Mouse (Mus musculus): Measurements from ENCODE around the gene Rnf144b.

Gene Rnf144b

GRCm38 (mm10) chr13:47224648-47225323 lies 102.3 kb downstream of the Rnf144b start:
- no peak for DNase-seq

DNA sequence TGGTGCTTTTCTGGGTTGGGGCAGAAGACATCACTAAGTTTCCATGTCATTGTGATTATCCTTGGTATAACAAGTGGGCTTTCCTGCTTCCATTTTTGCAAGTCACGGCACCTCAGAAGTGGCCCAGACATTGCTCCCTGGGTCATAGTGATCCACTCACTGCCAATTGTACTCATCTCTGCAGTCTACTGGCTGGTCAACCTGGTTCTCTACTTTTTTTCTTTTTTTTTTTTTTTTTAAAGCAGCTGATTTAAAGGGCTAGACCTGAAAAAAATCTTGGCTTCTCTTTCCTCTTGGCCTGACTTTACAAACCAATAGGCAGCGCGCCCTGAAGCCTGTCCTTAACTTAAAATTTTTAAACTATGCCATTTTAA lies 102.9 kb downstream of the Rnf144b start:
- DNase-seq = no peak

DNA sequence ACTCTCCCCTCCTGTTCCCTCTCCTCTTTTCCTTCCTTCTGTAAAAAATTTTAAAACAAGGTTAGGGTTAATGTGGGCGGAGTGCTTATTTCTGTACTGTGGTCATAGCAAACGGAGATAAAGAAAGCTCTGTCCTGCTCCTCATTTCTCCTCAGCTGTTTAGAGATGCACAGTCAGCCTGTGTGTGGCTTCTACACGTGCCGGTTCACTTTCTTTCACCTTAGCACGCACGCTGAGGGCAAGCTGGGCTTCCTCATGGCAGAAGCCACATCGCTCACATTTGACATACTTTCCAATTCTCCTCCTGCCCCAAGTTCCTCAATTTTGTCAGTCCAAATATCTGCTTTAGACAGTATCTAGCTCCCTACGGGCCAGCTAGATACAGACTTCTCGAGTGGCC lies 103.3 kb downstream of the Rnf144b start:
- DNase-seq = no peak

GRCm38 (mm10) chr13:47226521-47226920 lies 104.1 kb downstream of the Rnf144b start:
- no peak for DNase-seq

DNA sequence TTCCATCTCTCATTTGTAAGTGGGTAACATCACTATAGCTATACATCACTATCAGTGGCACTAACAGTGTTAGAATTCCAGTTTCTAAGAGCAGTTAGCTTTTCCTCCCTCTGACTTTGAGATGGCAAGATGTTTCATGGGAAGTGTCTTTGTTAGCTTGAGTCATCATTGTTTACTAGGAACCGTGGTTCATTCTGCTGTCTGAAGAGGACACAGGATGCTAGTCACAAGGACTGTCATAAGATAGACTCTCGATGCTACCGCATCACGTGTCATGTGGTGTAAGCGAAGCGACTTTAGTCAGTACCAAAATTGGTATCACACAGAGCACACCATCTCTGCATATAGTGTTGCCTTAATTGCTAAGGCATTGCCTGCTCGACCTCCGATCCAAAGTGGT lies 105.7 kb downstream of the Rnf144b start:
- no peak for DNase-seq

DNA sequence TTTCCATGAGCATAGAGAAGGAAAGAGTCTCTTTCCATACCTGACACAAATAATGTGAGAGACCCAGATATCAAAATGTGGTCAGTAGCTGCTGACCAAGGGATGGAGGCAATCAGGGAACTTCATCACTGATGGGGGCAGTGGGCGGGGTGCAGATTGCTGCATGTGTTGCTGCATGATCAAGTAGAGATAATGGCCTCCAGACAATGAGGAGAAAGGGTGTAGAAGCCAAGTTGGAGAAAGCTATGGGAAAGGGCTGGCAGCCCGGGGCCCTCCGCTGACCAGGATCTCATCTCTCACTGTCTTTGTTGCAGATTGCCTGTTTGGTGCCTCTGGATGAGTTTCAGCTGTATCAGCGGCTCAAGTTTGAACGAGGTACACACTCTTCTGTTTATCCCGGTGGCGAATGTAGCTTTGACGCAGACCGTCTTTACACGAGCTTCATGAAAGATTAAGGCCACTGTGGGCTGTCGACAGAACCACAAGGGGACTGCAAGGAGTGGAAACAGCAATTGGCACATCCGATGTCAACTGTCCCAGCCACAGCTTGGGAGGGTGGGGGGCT lies 106.3 kb downstream of the Rnf144b start:
- no peak for DNase-seq

- DNase-seq = no peak
These were observed 109.7 kb downstream of the Rnf144b start for GRCm38 (mm10) chr13:47232163-47232562.

DNA sequence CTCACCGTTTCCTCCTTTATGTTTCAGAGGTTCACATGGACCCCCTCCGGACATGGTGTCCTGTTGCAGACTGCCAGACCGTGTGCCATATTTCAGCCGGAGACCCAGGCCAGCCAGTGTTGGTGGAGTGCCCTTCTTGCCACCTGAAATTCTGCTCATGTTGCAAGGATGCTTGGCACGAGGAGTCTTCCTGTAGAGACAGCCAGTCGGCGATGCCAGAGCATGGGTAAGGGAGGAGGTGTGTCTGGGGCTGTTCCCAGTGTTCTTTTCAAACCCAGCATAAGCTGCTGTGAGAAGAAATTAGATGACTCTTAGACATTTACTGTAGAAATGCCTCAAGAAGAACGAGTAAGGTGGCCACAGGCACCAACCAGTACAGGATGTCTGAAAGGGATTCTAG lies 114.9 kb downstream of the Rnf144b start:
- DNase-seq = peak; percentile 37

DNA sequence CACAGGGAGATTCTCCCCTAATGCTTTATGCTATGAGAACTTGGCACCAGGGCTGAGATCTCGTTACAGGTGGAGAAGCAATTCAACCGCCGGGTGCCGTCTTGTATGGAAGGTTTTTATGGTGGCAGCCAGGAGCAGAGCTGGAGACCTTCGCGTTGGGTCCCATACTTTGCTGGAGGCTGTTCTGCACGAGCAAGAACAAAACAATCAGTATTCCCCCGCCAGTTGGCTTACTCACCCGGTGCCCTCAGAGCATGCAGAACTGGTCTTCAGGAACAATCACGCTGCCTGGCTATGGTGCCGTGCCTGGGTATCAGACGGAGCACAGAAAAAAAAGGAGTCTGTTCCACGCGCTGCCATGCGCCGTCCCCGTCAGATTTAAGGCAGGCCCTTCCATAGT lies 115.7 kb downstream of the Rnf144b start:
- no peak for DNase-seq

DNA sequence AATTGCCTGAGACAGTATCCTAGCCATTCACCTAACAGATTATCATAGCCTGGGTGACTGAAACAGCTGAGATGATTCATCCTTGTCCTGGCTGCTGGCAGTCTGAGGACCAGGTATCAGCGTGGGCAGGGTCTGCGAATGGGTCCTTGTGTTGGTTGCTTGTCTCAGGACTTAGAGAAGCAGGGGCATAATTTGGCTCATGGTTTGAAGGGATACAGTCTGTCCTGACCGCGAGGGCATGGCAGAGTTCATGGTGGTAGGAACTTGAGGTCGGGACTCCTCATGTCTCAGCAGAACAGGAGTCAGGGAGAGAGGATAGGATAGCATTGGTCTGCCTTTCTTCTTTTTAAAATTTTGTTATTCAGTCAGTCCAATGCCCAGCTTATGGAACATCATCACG lies 121.1 kb downstream of the Rnf144b start:
- DNase-seq = no peak

GRCm38 (mm10) chr13:47244771-47245170 lies 122.3 kb downstream of the Rnf144b start:
- peak; percentile 26 for DNase-seq

- DNase-seq = no peak
These were observed 124.0 kb downstream of the Rnf144b start for GRCm38 (mm10) chr13:47246459-47246858.

GRCm38 (mm10) chr13:47247156-47247800 lies 124.8 kb downstream of the Rnf144b start:
- no peak for DNase-seq

GRCm38 (mm10) chr13:47248289-47249010 lies 126.0 kb downstream of the Rnf144b start:
- no peak for DNase-seq

DNA sequence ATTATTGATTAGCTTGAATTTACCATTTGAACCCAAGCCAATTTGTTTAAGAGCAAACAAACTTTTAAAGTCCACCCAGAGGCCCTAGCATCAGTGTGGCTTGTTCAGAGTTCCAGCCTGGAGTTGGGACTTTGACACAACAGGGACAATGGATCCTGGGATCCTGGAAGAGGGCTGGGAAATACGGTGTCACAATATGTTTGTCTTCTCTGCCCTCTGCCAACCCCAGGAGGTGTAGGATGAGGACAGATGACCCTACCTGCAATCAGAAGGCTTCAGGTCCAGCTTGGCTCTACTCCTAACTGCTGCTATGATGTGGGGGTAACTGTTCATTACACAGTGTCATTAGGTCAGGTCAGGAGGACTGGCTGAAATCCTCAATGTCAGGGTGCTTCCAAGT lies 128.2 kb downstream of the Rnf144b start:
- no peak for DNase-seq

DNA sequence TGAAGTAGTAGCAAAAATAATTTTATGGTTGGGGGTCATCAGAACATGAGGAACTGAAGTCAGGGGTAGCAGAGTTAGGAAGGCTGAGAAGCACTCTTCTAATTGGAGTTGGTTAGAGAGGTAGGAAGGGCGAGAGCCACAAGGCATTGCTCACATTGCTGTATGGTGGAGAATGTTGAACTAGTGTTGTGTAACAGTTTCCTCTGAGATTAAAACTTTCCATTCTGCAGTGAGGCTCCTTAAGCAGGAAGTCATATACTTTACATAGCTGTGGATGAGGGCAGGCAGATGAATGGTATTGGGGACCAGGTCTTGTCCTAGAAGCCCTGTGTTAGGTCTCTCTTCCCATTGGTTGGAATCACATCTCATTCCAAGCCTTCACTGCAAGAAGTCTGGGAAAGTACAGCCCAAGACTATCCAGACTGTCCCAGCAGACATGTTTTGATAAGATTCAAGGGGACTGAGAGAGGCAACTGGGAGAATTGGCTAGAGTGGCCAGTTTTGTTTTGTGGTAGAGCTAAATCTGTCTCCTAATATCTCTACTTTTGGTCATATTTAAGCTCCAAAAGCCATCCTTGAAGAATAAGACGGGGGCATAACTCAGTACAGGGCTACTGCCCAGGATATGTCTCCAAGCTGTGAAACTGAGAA lies 128.8 kb downstream of the Rnf144b start:
- DNase-seq = no peak

GRCm38 (mm10) chr13:47253711-47254110 lies 131.3 kb downstream of the Rnf144b start:
- DNase-seq = no peak

DNA sequence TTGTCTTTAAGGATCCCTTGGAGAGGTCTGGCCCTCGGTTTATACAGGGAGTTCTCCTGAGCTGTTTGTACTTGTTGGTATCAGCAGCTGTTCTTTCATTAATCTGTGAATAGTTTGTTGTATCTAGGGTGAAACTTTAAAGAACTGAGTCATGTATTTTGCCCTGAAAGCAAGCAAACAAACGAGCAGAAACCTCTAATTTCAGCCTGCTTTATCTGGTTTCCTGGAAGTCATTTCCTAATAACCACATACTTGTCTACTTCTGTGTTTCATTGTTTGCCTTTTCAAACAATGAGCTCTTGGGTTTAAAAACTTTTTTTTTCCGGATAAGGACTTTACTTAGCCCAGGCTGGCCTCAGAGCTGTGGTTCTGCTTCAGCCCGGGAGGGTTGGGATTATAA lies 136.8 kb downstream of the Rnf144b start:
- no peak for DNase-seq

GRCm38 (mm10) chr13:47261961-47262360 lies 139.5 kb downstream of the Rnf144b start:
- no peak for DNase-seq

DNA sequence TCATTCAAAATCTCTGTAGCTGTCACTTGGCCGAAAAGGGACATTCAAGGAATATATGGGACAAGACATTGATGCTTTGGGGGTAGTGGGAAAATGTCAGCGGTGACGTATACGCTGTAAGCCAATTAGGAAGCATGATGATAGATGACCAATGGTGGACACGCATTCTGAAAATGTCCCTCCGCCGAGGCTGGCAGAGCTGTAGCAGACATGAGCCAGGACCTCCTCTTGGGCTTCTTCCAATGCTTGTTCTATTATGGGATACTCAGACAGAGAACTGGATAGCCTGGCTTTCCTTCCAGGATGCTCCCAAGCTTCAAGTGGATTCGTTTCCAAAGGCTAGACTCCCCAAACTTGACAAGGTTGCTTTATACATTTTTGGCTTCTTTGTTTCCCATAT lies 141.9 kb downstream of the Rnf144b start:
- peak; percentile 41 for DNase-seq

- no peak for DNase-seq
These were observed 144.0 kb downstream of the Rnf144b start for GRCm38 (mm10) chr13:47266411-47266810.

- DNase-seq = no peak
These were observed 145.8 kb downstream of the Rnf144b start for GRCm38 (mm10) chr13:47268227-47268626.

- DNase-seq = no peak
These were observed 150.5 kb downstream of the Rnf144b start for GRCm38 (mm10) chr13:47272928-47273327.
